In genomic region chr13:80950803-80951202, GRCm38 (mm10) we compare ENCODE assay signal across 20 mouse cellular contexts.
"Had no signal": no experiment of that assay in that cellular context is flagged by ENCODE, and none has a peak within 500 bp of the region (broad histone marks: within the 10 kb centered on the region; RNA-seq: fewer than 3 reads in every experiment).

No protein-coding gene starts in this region.

- H3K4me3 ChIP-seq: embryonic facial prominence, embryonic 10.5 days; embryonic facial prominence, embryonic 12.5 days; embryonic facial prominence, embryonic 13.5 days; embryonic facial prominence, embryonic 15.5 days; erythroblast, embryonic 14.5 days; forebrain, embryonic 10.5 days; forebrain, embryonic 12.5 days; forebrain, embryonic 13.5 days; forebrain, embryonic 15.5 days; heart, adult 2 months had no signal

- H3K27ac ChIP-seq: embryonic facial prominence, embryonic 10.5 days; embryonic facial prominence, embryonic 12.5 days; embryonic facial prominence, embryonic 13.5 days; embryonic facial prominence, embryonic 15.5 days; forebrain, embryonic 10.5 days; forebrain, embryonic 12.5 days; forebrain, embryonic 13.5 days; forebrain, embryonic 15.5 days had no signal

- DNase-seq: cerebellum, adult 18-20 months; cerebellum, adult 2 months; cerebellum, adult 8-10 months; cerebellum, adult 9-10 months; cerebellum, adult 9-11 months; cerebellum, postnatal 14 days; cerebellum, postnatal 25 days; cerebellum, postnatal 36 days; embryo, embryonic 11 days; forebrain, postnatal 0 days had no signal
